Mouse (Mus musculus) heart, postnatal 25 days (tissue): ENCODE results near the gene Tuba1a. TPM values are rescaled to one million over a fixed set of nuclear protein-coding genes. Genes with fewer than 3 reads are reported as not detected.
A peak's percentile ranks its signal among the peaks of the same experiment; 100 is the strongest.
"Not testable (repeated sequence)": the region's sequence is repeated elsewhere in the genome, so short reads cannot be mapped to it uniquely, and the experiment has no call there.

Experiments used
- DNase-seq: peaks from one replicate; pipeline ENCODE4 v3.0.0; 2022; ENCODE audit warnings: low spot score
- intact Hi-C: fragments of 180-260 bp; cut with DNase I; formaldehyde crosslinking; loops from one replicate; pipeline ENCODE4 v1.15.1; 2025
- total RNA-seq, 2 experiments: library from RNA; stranded (reverse); gene quantifications; 2 replicates each; pipeline ENCODE4 v1.2.3; 2021

The Tuba1a gene
- total RNA-seq, 2 experiments from 2014 or later, result 99.4 to 105 TPM

GRCm38 (mm10) chr15:98933004-98933671, 20.4 kb downstream of the Tuba1a start:
- DNase-seq, intact Hi-C loops: not testable (repeated sequence)

DNA sequence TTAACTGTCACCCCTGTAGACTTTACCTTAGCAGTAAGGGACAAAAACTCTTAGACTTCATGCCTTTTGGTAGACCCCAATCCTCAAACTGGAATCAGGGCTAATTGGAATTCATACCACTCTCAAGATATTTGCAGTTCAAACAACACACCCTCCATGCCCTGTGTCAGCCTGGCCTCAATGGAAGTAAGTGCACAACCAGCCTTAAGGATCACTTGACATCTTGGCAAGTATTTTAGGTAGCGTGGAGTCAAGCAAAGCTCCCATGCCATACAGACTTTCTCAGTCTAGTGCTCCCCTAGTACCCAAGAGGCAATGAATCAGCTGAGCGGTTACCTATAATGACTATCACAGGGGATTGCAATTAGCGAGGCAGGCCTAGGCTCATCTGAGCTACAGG, 22.5 kb downstream of the Tuba1a start:
- no peak for DNase-seq
- intact Hi-C loops, result no loop called here

GRCm38 (mm10) chr15:98930017-98930734, 23.3 kb downstream of the Tuba1a start:
- no peak for DNase-seq
- intact Hi-C loops, result no loop called here

GRCm38 (mm10) chr15:98928598-98929240, 24.8 kb downstream of the Tuba1a start:
- intact Hi-C loops, result loop anchor here (1.0 to 2.0 kb wide), 2 partner anchors 36 to 51 kb away; no protein-coding TSS in a partner anchor

GRCm38 (mm10) chr15:98927566-98927965, 25.9 kb downstream of the Tuba1a start:
- DNase-seq, result no peak
- intact Hi-C loops, result no loop called here

More at GRCm38 (mm10) chr15:98928598-98929240, 24.8 kb downstream of the Tuba1a start:
- DNase-seq, result peak; percentile 42

DNA sequence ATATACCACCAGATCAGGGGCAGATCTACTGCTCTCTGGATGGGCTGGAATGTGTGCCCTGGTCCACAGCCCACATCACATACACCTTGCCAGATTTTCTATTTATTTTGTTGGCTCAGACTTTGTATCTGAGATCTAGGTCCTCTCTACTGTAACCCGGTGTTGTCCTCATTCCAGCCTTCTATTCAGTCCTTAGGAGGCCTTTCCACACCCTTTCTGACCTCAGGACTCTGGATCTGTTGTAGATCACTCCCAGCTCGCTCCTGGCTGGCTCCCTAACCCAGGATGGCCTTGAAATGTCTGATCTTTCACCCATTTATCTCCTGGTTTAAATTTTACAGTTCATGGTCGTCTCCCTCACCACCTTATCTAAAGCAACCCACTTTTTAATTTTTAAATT, 28.8 kb downstream of the Tuba1a start:
- no peak for DNase-seq
- intact Hi-C loops, result no loop called here

DNA sequence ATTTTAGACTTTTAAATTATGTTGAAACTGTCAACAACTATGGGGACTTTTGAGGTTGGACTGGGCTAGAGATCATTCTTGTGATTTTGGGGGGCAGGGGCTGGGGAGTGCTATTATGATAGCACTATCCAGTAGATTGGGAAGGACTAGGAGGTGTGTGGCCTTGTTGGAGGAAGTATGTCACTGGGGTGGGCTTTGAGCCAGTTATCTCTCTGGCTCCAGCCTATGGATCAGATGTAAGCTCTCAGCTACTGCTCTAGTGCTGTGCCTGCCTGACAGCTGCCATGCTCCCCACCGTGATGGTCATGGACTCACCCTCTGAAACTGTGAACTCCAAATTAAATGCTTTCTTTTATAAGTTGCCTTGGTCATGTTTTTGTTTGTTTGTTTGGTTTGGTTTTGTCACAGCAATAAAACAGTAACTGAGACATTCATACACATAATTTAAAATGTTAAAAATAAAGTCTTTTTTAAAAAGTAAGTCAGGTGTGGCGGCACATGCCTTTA, 30.4 kb downstream of the Tuba1a start:
- no peak for DNase-seq
- intact Hi-C loops, result no loop called here

DNA sequence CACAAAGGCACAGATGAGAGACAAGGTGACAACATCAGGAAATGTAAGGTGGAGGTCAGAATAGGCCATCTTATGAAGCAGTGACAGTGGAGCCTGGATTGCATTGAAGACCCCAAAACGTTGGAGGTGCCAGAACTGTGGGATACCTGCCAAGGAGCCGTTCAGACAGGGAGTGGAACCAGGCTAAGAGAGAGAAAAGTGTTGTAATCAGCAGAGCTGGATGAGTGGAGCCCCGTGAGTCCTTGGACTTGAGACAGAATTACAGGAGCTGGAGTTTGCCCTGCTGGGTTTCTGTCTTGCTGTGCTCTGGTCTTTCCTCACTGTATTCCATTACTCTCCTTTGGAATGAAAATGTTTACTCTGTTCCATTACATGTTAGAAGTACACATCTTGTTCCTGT, 30.9 kb downstream of the Tuba1a start:
- DNase-seq, result no peak
- intact Hi-C loops, result no loop called here

- DNase-seq, result no peak
- intact Hi-C loops, result no loop called here
Measured at GRCm38 (mm10) chr15:98921510-98921909, 32.0 kb downstream of the Tuba1a start.

DNA sequence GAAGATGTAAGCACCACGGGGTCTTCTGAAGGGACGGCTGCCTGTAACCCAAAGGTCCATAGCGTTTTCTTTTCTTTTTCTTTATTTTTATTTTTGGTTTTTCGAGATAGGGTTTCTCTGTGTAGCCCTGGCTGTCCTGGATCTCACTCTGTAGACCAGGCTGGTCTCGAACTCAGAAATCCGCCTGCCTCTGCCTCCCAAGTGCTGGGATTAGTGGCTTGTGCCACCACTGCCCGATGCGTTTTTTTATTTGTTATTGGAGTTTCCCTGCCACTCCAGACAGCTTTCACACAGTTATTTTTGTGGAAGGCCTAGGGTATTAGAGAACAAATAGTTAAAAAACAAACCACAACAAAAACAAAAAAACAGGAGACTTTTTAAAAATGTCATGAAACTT, 35.0 kb downstream of the Tuba1a start:
- DNase-seq, result not testable (repeated sequence)
- intact Hi-C loops, result loop anchor here (5.0 kb wide), 1 partner anchor 36 kb away; no protein-coding TSS in a partner anchor

DNA sequence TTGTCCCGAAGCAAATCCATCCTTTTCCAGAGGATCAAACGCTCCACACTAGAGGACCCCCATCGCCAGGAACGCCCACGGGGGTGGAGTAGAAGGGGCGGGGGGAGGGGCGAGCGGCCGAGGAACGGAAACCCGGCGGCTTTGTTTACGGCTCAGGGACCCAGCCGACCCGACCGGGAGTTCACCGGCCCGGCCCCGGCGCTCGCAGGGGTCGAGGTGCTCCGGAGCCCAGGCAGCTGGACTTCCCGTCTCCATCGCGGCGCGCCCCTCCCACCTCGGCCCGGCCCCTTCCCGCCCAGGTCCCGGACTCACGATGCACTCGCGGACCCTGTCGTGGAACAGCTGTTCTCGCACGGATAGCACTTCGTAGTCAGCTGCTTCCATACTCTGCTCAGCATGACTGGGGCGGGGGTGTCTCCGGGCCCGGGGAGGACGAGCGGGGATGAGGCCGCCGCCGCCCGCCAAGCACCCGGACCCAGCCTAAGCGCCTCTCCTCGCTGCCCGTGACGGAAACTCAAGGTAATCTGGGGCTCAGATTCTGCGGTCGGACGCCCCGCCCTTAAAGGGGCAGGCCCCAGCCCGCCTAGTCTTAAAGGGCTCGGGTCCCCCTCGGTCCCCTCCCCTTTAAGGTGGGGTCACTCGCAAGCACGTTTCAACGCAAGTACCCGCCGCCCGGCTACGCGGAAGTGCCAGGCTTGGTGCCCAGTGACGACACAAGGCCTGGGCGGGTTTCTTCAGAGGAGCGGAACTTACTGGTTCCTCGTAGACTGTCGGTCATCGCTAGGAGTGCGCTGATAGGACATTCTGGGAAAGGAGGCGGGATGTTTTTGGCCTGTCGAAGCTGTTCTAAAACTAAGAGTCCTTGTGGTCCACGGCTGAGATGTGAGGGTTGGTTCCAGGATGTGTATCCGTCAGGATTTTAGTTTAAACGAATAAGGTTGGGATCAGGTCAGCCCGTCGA, 35.7 kb downstream of the Tuba1a start, which contains the start of gene Lmbr1l:
Lmbr1l (minus strand) TSS at position 694 of the 961 bp plus-strand sequence.
- DNase-seq, result peak; percentile 100
- intact Hi-C loops, result loop anchor here (5.0 kb wide), 1 partner anchor 36 kb away; no protein-coding TSS in a partner anchor

GRCm38 (mm10) chr15:98917091-98917490, 36.4 kb downstream of the Tuba1a start:
- no peak for DNase-seq
- intact Hi-C loops, result loop anchor here (5.0 kb wide), 1 partner anchor 35 kb away; no protein-coding TSS in a partner anchor

GRCm38 (mm10) chr15:98916016-98916415, 37.5 kb downstream of the Tuba1a start:
- DNase-seq, result no peak
- intact Hi-C loops, result loop anchor here (5.0 kb wide), 1 partner anchor 34 kb away; no protein-coding TSS in a partner anchor

DNA sequence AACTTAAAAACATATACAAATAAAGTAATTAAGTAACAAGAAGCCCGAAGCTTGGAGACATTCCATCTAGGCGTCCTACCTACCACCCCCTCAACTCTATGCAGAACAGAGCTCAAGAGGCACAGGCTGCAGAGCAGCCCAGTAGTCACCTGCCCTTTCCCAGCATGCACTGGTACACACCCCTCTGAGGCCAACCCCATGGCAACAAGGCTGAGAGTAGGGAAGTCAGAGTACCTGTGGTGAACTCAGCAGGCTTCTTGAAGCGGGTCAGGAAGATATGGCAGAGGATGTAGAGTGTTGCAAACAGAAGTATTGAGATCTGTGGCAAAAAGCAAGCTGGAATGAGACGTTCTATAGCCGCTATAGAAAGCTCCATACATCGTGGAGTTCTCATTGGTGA, 38.6 kb downstream of the Tuba1a start:
- intact Hi-C loops, result loop anchor here (5.0 kb wide), 1 partner anchor 33 kb away; no protein-coding TSS in a partner anchor
- DNase-seq, result no peak

GRCm38 (mm10) chr15:98904692-98905091, 48.8 kb downstream of the Tuba1a start:
- intact Hi-C loops, result no loop called here
- no peak for DNase-seq

DNA sequence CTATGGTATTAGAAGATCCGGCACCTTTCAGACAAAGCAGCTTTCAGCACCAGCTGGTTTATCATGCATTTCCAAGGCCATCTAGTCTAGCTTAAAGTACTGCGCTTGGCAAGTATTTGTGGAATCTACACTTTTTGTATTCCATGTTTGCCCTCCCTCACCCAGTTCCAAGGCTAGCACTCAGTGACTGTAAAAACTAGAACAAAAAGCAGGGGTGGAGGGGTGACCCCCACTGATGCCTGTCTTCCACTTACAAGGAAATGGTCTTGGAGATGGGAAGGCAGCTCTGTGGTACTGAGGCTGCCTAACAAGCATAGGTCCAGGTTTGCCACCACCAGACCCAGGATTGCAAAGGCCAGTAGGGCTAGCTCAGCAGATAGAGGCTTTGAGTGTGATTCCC, 50.9 kb downstream of the Tuba1a start:
- DNase-seq, result no peak
- intact Hi-C loops, result no loop called here

DNA sequence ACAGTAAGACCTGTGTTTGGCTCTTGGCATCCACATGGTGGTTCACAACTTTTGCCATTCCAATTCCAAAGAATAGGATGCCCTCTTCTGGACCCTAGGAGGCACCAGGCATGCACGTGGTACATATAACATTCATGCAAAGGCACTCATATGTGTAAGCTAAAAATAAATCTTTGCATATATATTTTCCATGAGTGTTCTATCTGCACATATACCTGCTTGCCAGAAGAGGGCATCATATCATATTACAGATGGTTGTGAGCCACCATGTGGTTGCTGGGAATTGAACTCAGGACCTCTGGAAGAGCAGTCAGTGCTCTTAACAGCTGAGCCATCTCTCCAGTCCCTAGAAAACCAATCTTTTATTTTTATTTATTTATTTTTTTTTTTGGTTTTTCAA, 52.0 kb downstream of the Tuba1a start:
- intact Hi-C loops, result no loop called here
- DNase-seq, result no peak
